Mouse (Mus musculus) gastrocnemius, postnatal 14 days (tissue): Measurements from ENCODE around the gene Rps2. TPM values are rescaled to one million over a fixed set of nuclear protein-coding genes. Genes with fewer than 3 reads are reported as not detected.
A peak's percentile ranks its signal among the peaks of the same experiment; 100 is the strongest.

Experiments used
- DNase-seq: peaks from one replicate; pipeline ENCODE4 v3.0.0; 2021; ENCODE audit warnings: mixed read lengths
- intact Hi-C: fragments of 180-260 bp; cut with DNase I; formaldehyde crosslinking; loops from one replicate; pipeline ENCODE4 v1.15.1; 2025; ENCODE audit warnings: low total_unique reads
- total RNA-seq, 2 experiments: library from RNA; stranded (reverse); gene quantifications; 2 replicates each; pipeline ENCODE4 v1.2.3; 2021

The Rps2 gene
- total RNA-seq, 2 experiments from 2014 or later, result 643 to 719 TPM

DNA sequence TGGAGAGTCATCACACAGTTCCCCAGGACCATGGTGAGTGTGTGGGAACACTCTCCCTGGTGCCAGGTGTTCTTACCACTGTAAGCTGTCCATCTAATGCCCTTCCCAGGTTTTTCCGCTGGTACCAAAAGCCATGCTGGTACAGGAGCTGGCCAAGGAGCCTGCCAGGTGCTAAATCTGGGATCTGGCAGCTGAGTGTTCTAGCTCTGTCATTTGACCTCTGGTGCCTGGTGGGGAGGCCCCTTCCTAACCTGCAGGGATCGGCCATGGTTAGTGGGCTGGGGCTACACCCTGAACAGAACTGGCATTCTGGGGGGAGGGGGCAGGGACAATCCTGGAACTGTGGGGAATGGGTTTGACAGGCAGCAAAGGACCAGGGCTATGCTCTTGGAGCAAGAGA, 9.7 kb downstream of the Rps2 start, which contains the start of gene Rpl3l:
Rpl3l (plus strand) TSS at position 203 of the 400 bp plus-strand sequence.
- intact Hi-C loops, result no loop called here
- DNase-seq, result peak; percentile 66

DNA sequence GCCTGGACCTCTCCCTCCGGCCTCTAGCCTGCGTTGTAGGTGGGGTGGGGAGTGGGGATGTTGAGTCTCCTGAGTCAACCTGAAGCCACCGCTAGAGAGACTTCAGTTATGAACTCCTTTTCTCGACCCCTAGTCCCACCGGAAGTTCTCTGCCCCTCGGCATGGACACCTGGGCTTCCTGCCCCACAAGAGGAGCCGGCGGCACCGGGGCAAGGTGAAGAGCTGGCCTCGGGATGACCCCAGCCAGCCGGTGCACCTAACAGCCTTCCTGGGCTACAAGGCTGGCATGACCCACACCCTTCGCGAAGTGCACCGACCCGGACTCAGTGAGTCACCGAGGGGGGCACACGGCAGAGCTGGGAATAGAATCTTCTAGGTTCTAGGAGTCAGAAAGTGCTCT, 10.3 kb downstream of the Rps2 start:
- intact Hi-C loops, result no loop called here
- no peak for DNase-seq

DNA sequence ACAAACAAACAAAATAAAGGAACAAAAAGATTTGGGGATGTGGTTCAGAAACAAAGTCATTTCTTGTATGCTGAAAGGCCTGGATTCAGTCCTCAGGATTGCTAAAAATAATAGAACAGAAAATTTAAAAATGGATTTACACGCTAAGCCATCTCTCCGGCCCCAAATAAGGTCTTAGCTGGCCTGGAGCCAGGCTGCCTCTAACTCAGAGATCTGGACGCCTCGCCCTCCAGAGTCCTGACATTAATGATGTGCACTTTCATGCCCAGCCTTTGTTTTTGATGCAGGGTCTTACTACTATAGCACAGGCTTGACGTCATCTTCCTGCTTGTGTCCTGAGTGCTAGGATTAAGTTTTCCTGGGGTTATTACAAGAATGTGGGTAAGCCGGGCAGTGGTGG, 11.2 kb downstream of the Rps2 start:
- no peak for DNase-seq
- intact Hi-C loops, result no loop called here

DNA sequence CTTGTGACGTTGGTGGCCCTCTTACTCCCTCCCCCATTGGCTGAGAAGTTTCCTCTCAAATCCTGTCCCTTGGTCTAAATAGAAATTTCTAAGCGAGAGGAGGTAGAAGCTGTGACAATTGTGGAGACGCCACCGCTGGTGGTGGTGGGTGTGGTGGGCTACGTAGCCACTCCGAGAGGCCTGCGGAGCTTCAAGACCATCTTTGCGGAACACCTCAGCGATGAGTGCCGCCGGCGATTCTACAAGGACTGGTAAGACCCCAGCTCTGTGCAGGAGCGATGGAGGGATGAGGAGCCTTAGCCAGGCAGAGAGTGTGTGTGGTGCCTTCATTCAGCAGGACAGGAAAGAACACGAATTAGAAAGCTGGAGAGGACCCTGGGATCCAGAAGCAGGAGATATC, 12.9 kb downstream of the Rps2 start:
- intact Hi-C loops, result no loop called here
- DNase-seq, result no peak

DNA sequence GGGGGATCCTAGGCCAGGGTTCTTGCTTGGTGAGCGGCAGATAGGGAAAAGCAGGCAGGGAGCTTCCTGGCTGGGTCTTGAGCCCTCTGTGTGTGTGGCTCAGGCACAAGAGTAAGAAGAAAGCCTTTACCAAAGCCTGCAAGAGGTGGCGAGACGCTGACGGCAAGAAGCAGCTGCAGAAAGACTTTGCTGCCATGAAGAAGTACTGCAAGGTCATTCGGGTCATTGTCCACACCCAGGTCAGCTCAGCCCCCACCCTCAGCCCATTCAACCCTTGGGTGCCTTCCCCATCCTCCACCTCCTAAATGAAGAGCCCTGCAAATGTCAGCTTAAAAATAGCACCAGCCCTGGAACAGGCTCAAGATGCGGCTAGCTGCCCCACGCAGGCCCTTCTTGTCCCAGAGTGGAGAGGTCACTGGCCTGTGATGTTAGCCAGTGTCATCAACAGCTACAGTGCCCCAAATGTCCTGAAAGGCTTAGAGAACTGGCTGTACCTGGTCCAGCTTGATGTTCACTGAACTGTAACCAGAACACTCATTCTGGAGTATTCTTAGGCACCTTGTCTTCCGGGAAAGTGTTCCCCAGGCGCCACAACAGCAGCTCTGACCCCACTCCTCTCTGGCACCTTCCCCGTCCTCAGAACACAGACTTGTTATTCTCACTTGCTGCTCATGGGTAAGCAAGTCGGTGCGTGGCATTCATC, 14.5 kb downstream of the Rps2 start:
- DNase-seq, result peak; percentile 74
- intact Hi-C loops, result no loop called here

DNA sequence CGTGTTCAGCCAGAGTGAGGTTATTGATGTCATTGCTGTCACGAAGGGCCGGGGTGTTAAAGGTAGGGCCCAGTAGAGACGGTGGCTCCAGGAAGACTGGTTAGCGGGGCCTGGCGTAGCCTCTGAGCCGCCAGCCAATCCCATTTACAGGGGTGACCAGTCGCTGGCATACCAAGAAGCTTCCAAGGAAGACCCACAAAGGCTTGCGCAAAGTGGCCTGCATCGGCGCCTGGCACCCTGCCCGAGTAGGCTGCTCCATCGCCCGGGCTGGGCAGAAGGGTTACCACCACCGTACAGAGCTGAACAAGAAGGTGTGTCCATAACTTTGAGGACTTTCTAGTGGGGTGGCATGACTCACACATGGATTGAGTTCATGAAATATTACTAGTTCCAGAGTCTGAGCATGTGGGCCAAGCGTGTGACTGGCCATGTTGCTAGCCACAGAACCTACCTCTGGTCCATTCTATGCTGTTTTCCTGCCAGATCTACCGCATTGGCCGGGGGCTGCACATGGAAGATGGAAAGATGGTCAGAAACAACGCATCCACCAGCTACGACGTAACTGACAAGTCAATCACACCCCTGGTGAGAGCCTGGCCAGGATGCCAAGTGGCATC, 15.6 kb downstream of the Rps2 start:
- intact Hi-C loops, result no loop called here
- no peak for DNase-seq

DNA sequence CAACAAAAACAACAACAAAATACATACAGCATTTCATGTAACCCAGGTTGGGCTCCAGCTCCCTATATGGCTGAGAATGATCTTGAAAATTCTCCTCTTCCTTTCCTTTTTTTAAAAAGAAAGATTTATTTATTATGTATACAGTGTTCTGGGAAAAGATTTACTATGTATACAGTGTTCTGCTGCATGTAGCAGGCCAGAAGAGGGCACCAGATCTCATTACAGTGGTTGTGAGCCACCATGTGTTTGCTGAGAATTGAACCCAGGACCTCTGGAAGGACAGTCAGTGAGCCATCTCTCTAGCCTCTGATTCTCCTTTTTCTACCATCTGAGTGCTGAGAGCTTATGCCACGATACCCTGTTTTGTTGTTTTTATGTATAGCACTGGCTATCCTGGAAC, 16.6 kb downstream of the Rps2 start:
- no peak for DNase-seq
- intact Hi-C loops, result no loop called here

DNA sequence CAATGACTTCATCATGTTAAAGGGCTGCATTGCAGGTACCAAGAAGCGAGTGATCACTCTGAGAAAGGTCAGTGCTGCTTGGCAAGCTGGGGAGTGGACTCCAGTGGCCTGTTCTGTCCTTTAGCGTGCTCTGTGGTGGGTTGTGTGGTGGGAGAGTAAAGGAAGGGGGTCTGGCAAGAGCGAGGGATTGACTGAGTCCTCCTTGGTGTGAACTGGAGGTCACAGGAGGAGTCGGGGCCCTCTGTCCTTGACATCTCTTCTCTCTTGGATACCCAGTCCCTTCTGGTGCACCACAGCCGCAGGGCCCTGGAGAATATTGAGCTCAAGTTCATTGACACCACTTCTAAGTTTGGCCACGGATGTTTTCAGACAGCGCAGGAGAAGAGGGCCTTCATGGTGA, 17.5 kb downstream of the Rps2 start:
- intact Hi-C loops, result no loop called here
- no peak for DNase-seq

DNA sequence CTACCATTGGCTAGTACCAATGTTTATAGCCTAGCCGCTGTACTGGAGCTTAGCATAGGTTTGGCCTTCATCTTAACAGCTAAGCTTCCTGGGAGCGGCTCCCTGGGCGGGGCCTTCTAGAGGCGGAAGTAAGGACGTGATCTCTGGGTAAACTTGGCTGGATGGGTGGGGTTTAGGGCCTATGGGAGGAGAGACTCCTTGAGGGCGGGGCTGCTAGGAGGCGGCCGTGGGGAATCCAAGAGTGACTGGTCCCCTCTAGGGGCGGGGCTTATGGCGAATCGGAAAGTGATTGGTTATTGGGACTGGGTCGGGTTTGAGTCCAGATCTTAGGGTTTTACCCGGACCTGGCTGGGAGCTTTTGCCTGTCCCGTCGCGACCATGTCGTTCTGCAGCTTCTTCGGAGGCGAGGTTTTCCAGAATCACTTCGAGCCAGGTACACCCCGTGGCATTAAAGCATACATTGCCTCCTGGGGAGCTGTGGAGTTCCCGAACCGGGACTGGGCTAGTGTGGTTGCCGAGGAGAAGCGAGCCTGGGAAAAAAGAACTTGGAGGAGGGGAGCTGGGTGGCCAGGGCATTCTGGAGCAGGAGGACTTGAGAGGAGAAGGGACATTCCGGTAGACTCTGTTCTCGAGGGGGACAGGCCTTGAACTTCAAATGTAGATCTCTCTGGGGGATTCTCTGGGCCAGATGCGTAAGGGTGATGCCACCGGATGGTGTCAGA, 18.6 kb downstream of the Rps2 start, which contains the start of gene Msrb1:
Msrb1 (plus strand) TSS at position 313 of the 722 bp plus-strand sequence.
- intact Hi-C loops, result no loop called here

DNA sequence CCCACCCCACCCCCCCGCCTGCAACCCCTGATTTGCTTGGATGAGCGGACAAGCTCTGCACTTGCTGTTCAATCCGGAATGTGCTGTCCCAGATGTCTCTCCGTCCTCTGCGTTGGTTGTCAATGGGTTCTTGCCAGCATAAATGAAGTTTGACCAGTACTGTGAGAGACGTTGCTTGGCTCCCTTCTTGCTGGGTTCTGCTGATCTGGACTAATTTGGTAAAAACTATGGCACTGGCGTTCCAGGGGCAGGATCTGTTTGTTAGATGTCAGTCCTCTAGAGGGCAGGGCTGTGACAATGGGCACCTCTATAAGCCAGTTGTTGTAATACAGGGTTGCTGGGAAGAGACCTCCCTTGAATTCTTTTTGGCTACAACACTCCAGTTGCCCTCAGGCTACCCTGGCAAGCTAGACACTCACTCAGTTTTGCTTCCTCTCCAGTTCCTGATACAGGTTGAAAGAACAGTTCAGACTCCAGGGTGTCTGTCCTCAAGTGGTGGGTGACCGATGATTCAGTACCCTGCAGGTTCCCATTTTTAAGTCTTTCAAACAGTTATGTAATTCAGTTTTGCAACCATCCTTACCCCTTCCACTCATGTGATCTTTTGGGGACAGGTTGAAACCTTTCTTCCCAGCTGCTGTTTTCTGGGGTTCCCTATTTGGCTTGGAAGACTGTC, 19.4 kb downstream of the Rps2 start:
- intact Hi-C loops, result no loop called here

More for the DNA sequence above, 18.6 kb downstream of the Rps2 start, which contains the start of gene Msrb1:
- DNase-seq, result peak; percentile 97

DNA sequence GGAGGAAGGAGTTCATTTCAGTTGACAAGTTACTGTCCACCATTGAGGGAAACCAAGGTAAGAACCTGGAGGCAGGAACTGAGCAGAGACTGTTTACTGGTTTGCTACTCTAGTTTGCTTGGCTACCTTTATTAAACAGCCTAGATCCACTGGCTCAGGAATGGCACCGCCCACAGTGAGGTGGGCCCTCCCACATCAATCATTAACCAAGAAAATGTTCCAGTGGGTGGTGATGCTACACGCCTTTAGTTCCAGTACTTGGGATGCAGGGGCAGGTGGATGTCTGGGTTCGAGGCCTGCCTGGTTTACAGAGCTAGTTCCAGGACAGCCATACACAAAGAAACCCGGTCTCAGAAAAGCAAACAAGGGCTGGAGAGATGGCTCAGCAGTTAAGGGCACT, 20.3 kb downstream of the Rps2 start:
- intact Hi-C loops, result no loop called here
- DNase-seq, result no peak

More for the DNA sequence above, 19.4 kb downstream of the Rps2 start:
- no peak for DNase-seq

DNA sequence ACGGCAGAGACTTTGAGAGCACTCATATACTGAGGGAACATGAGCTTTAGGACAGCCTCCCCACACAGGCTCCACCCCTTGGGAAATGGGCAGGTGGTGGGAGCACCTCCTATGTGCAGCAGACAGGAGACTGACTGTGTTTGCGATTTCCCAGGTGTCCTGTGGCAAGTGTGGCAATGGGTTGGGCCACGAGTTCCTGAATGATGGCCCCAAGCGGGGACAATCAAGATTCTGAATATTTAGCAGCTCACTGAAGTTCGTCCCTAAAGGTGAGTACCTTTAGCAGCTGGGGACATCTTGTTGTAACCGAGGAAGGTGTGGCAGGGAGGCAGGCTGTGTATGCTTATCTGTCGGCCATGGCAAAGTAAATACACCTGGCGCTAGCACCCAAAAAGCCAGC, 22.0 kb downstream of the Rps2 start:
- DNase-seq, result no peak
- intact Hi-C loops, result loop anchor here (5.0 kb wide), 1 partner anchor 142 kb away; no protein-coding TSS in a partner anchor

DNA sequence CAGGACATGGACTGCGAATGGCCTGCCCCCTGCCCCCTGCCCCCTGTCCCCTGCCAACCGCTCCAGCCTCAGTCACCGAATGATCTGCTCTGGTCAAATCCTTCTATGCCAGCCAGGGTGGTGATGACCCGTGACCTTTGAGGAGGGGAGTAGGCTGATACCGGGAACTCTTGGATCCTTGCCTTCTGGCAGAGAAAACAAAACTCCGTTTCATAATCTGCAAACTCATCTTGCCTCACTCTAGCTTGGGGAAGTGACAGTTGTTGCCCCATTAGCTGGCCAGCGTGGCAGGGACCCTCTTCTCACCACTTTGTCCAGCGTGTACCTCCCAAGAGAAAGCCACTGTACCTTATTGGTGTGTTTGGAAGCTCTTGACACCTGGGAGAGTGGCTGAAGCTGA, 24.4 kb downstream of the Rps2 start:
- no peak for DNase-seq
- intact Hi-C loops, result loop anchor here (5.0 kb wide), 1 partner anchor 140 kb away; no protein-coding TSS in a partner anchor

DNA sequence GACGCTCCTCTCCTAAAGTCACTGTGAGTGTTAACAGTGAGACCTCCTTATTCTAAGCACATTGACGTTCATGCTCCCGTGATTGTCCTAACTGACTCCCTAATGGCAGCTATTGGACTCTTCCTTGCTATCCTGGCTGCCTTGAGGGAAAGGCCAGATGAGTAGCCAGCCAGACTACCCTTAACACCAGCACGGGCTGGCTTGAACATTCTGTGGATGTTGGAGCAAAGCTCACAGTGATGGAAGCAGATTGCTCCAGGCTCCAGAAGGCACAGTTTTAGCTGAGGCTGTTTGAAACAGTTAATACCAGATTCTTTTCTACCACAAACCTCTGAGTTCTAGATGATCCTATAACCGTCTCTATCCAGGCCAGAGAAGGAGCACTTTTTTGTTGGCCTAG, 26.0 kb downstream of the Rps2 start:
- intact Hi-C loops, result loop anchor here (5.0 kb wide), 1 partner anchor 138 kb away; no protein-coding TSS in a partner anchor
- DNase-seq, result no peak

DNA sequence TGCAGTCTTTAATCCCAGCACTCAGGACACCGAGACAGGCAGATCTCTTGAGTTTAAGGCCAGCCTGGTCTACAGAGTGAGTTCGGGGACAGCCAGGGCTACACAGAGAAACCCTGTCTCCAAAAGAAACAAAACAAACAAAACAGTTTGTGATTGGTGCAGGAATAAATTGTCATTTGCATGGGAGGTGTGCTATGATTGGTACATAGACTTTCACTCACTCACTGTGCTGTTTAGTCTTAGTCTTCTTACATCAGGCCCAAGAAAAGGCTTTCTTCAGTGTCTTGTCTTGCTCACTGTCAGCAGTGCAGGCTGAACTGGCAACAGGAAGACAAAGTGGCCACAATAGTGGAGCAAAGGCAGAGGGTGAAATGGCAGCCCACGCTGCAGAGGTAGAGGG, 26.5 kb downstream of the Rps2 start:
- intact Hi-C loops, result loop anchor here (5.0 kb wide), 1 partner anchor 138 kb away; no protein-coding TSS in a partner anchor
- DNase-seq, result no peak

DNA sequence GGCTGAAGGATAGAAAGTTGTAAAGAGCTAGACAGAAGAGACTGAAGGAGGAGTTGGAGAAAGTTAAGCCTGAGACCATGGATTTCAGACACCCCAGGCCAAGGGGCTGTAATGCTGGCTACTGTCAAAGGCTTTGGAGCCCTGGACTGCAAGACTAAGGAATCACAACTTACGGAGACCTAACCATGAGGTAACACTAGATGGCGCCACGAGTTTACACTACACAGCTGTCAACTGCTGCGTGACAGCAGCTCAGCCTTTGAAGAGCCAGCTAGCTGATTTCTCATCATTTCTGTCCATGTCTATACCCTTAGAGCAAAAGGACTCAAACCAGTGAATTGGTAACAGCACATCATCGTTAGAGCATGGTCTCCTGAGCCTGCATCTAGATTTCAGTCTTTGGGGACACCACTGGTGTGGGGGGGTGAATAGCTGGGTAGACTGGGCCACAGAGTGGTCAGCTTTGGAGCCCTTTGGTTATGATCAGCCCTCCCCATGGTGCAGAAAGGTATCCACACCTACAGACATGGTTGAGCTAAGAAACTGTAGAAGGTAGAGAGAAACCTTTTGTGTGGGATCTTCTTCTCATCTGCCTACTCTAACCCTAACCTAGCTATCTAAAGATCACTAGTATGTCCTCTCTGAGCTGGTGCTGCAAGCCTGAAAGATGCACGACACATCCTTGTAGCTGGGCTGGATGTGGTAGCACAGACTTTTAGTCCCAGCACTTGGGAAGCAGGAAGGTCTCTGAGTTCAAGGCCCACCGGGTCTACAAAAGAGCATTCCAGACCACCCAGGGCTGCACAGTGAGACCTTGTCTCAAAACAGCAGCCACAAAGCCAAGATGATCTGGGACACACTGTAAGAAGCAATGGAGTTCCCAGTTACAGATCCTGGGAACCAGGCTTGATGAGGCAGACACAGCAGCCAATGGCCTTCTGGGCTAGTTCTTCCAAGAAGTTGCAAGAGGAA, 27.9 kb downstream of the Rps2 start:
- DNase-seq, result peak; percentile 78
- intact Hi-C loops, result loop anchor here (5.0 kb wide), 1 partner anchor 71 kb away; no protein-coding TSS in a partner anchor

DNA sequence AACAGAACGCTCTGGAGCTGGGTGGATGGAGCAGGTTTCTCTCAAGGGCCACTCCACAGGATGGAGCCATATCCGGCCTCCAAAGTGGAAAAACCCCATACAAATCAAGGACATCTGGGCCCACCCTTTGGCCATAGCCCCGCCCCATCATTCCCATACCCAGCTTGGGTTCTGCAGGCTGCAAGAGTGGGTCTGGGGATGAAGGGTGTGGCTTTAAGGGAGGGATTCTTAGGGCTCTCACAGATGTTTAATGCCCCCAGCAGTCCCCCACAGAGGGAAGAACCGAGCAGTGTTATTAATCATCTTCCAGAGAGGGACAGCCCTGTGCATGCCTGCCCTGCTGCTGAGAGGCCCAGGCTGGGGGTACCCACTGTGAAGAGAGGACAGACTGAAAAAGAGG, 29.1 kb downstream of the Rps2 start:
- intact Hi-C loops, result loop anchor here (5.0 kb wide), 1 partner anchor 70 kb away; no protein-coding TSS in a partner anchor

DNA sequence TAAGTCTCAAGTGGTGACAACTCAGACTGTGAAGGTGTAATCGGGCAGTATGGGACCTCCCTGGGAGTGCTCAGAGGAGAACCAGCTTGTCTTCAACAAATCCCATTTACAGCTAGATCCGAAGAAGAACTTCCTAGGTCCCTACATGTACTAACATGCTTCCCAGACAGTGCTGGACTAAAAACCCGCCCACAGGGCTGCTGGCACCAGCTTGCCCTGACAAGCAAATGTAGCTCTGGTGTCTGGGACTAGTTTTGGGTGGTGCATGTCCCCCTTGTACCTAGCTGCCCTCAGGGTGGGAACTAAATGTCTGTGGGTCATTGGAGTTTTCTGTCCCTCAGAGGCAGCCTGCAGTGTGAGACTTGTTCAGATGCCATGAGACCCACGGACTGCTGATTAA, 33.6 kb downstream of the Rps2 start:
- intact Hi-C loops, result no loop called here
- no peak for DNase-seq

More for the DNA sequence above, 29.1 kb downstream of the Rps2 start:
- no peak for DNase-seq
